Mouse (Mus musculus): ENCODE data around the gene Chpf2. TPM values are rescaled to one million over a fixed set of nuclear protein-coding genes. Genes with fewer than 3 reads are reported as not detected.

Chpf2 gene
- total RNA-seq, 2 experiments from 2014 or later: 65.9 to 76.4 TPM

- no peak for DNase-seq (ENCODE audit: low spot score in 2 of 2)
Observed at GRCm38 (mm10) chr5:24589511-24590500, 3.3 kb downstream of the Chpf2 start.

GRCm38 (mm10) chr5:24591268-24591721 lies 4.8 kb downstream of the Chpf2 start:
- no peak for DNase-seq (ENCODE audit: low spot score in 2 of 2)

- no peak for DNase-seq (ENCODE audit: low spot score in 2 of 2)
Observed at GRCm38 (mm10) chr5:24591796-24592470, 5.4 kb downstream of the Chpf2 start.

DNA sequence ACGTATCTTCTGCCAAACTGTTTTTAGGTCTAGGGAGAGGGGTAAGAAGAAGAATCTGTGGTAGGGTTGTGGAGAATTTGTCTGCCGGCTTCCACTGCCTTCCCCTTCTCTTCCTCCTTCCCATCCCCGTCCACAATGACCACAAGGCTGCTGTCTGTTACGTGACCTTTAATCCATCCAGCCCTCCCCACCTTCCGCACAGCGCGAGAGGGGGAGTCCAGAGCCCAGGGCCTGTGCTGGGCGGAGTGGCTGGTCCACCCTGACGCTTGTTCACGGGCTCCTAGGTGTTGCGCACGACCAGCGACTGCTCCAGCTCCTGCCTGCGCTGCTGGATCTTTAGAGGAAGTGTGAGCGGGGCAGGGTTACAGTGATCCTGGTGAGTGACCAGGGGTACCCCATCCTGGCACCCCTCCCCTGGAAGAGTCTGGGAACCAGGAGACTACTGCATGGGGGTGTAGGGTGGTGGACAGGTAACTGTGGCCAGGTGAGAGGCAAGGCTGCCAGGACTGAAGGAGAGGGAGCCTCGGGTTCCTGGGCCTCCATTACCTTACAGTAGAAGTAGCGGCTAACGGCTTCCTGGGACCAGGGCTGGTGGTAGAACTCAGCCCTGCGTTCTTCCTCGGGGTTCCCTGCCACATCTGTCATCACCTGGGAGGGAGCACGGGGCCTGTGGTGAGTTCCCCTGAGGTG lies 6.1 kb downstream of the Chpf2 start:
- DNase-seq (ENCODE audit: low spot score in 2 of 2): no peak

- DNase-seq (ENCODE audit: low spot score in 2 of 2): no peak
Observed at GRCm38 (mm10) chr5:24593230-24593629, 6.7 kb downstream of the Chpf2 start.

GRCm38 (mm10) chr5:24593928-24594327 lies 7.4 kb downstream of the Chpf2 start:
- DNase-seq (ENCODE audit: low spot score in 2 of 2): no peak

DNA sequence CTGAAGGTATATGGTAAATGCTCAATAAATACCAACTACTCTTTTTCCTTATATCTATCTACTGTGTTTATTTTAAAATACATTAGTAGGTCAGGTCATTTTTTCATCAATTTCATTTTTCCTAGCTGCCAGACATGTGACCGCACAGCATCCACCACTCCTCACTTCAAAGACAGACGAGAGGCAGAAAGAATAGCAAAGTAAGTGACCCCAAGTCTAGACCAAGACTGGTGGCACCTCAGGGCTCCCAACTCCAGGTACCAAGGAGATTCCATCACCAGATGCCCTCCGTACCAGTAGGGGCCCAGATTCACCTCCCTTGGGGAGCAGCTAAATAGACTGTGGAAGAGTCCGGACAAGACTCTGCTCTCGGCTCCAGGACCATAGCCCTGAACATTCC lies 7.8 kb downstream of the Chpf2 start:
- no peak for DNase-seq (ENCODE audit: low spot score in 2 of 2)

DNA sequence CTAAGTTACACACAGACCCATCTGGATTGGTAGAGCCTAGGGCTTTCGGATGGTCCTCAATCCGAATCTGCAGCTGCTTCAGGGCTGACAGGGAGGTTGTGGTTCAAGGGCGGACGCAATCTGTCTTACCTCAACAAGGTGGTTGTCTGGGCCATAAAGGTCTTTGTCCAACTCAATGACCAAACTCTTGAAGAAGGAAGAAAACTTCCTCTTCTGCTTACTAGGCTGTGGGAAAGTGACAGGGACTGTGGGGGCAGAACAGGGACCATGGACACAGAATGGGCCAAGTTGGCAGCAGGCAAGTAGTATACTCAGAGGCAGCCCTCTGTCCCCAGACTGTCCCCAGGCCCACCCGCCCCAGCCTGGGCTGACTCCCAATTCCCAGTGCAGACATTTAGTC lies 8.7 kb downstream of the Chpf2 start:
- DNase-seq (ENCODE audit: low spot score in 2 of 2): no peak

- DNase-seq (ENCODE audit: low spot score in 2 of 2): no peak
Observed at GRCm38 (mm10) chr5:24595786-24596380, 9.3 kb downstream of the Chpf2 start.

DNA sequence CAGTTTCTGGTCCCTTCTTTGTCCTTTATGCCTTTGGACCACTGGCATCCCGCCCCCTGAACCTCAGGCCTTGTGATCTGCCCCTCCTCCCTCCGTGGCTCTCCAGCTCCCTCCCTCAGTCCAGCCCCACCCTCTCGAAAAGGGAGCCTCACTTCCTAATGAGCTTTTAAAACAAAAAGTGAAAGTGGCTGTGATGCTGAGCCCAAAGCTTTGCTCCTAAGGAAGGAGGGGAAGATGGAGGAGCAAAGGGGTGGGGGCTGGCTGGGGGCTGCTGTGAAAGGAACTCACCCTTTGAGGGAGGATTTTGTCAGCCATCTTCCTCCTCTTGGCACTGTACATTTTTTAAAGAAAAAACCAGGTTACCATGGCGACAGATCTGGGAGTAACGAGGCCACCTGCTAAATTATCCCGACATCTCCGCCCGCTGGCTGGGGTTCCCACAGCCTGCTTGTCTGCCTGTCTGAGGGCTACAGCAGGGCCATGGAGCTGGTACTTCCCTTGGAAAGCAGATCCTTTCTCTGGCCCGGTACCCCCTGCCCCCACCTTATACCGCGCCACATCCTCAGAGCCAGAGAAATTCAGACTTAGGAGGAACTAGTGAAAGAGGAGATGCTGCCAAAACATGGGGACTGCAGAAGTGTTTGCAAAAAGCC lies 10.1 kb downstream of the Chpf2 start:
- peak; percentile 60 to 82 for DNase-seq (ENCODE audit: low spot score in 2 of 2)

GRCm38 (mm10) chr5:24597221-24597728 lies 10.7 kb downstream of the Chpf2 start:
- peak; percentile 78 to 81 for DNase-seq (ENCODE audit: low spot score in 2 of 2)

DNA sequence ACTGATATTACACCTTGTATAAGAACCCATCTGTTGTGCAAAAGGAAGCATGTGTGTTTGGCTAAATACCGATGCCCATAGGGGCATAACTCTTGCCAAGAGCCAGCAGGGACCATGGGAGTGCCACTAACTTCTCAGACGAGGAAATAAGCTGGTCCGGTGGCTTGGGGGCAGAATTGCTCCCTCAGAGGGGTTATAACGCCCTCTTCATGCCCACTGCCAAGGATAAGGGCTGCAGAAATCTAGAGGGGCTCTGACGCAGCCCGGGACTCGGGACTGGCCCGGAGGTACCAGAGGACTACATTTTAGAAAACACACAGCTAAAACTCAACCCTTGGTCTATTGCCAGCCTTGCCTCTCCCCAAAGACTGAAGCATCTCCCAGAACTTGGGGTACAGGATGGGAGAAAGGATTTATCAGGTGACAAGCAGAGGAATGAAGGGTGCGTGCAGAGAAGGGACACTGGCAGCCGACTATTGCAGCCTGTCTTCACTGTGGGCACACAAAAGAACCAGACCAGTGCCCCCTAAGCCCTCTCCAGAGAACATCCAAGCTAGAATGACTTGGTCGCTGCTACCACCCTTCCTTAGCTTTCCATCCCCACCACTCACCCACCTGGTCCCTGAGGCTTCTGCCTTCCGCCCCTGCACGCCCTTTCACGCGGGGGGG lies 11.5 kb downstream of the Chpf2 start:
- no peak for DNase-seq (ENCODE audit: low spot score in 2 of 2)

DNA sequence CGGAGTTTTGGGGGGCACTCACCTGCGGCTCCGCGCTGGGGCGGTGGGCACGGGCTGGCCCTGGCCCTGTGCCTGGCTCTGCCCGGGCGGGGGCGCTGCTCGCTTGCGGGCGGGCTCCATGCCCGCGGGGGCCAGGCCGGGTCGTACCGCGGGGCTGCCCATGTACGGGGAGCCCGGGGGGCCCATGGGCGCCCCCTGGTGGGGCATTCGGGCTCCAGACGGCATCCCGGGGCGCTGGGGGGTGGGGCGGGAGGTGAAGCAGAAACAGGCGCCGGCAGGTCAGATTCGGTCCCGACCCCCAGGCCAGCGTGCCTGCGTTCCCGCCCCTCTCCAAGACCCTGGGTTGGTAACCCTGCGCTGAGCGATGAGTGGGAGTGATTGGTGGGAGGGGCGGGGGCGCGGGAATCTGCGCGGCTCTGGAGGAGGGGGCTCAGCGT lies 12.0 kb downstream of the Chpf2 start:
- peak in 1 of 2 experiments; percentile 53 for DNase-seq (ENCODE audit: low spot score in 2 of 2)

- DNase-seq (ENCODE audit: low spot score in 2 of 2): no peak
Observed at GRCm38 (mm10) chr5:24599137-24599536, 12.6 kb downstream of the Chpf2 start.

DNA sequence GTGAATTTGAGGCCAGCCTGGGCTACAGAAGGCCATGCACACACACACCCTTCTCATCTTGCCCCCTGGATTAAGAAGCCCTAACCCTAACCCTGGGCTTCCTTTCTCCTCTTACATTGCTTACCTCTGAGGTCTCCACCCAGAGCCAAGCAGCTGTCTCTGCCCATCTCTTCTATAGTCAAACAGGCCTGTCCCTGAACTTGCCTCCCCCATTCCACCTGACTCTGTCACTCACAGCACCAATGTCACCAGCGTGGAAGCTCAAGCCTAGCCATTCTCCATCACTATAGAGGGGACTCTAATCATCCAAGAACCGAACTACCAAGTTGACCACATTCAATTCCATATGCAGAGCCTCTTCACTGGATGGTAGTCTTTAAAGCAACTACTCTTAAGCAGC lies 13.7 kb downstream of the Chpf2 start:
- no peak for DNase-seq (ENCODE audit: low spot score in 2 of 2)

GRCm38 (mm10) chr5:24601071-24601835 lies 14.7 kb downstream of the Chpf2 start:
- peak in 1 of 2 experiments; percentile 11 for DNase-seq (ENCODE audit: low spot score in 2 of 2)

DNA sequence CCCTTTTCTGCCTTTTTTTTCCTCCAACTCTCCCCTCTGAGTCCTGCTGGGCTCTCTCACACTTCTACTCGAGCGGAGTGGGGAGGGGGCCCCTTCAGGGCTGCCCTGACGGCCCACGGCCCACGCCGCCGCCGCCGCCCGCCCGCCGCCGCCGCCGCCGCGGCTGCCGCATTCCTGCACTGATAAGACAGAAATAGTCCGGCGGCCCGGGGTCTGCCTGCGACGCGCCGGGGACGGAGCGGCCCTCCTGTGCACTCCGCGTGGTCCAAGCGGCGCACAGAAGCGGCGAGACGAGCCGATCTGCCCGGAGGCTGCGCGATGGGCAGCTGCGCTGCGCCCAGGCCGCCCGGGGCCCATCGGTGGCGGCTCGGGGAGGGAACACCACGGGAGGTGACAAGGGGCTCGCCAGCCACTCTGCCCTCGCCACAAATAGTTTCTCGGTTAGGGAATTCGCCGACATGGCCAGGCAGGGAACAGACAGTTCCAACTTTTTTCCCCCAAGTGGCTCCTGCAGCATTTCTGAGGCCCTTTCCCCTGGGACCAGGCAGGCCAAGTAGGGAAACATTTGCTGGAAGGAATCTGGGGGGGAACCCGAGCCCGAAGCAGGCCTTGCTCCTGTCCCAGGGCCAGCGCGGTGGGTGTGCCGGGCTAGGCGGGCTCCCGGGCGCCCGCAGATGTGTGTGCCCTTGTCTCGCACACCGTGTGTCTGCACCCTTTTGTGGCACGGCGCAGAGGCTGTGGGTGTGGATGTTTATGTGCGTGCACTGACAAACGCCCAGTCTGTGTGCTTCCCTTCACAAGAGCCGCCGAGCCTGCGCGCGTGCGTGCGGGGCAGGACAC lies 15.6 kb downstream of the Chpf2 start:
- peak; percentile 25 to 53 for DNase-seq (ENCODE audit: low spot score in 2 of 2)

- peak in 1 of 2 experiments; percentile 45 for DNase-seq (ENCODE audit: low spot score in 2 of 2)
Observed at GRCm38 (mm10) chr5:24602751-24603343, 16.3 kb downstream of the Chpf2 start.
